Mouse (Mus musculus): ENCODE data around the gene Arfip1. TPM values are rescaled to one million over a fixed set of nuclear protein-coding genes. Genes with fewer than 3 reads are reported as not detected.

The Arfip1 gene
- polyA plus RNA-seq, 1 experiment from 2014 or later: 38.5 TPM

DNA sequence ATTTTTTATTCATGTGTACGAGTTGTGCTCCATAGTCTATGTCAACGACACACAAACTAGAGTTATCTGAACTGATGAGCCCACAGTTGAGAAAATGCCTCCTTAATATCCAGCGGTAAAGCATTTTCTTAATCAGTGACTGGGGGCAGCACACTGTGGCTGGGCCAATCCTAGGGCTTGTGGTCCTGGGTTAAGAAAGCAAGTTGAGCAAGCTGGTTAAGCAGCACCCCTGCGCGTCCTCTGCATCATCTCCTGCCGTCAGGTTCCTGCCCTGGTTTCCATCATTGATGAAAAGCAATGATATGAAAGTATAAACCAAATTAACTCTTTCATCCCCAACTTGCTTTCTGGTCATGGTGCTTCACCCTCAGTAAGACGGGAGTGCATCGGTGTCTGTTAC is 89.8 kb downstream of the Arfip1 start:
- no peaks in the 10 kb centered on the region for H3K36me3 ChIP-seq (ENCODE audit: control insufficient read depth, insufficient read depth, low read length)
- DNase-seq (ENCODE audit: low spot score) (no peak), ATAC-seq (ENCODE audit: insufficient number of reproducible peaks, low FRiP score, low TSS enrichment, low read depth) (no peak)
- WGBS: 91% methylated on average over 8 of the region's 8 CpGs
- H3K9ac ChIP-seq (ENCODE audit: low read length): no peak overlapping the region
- no peaks in the 10 kb centered on the region for H3K9me3 ChIP-seq (ENCODE audit: control insufficient read depth, low read length)
- H3K4me1 ChIP-seq (ENCODE audit: control insufficient read depth, insufficient read depth, low read length): no peaks in the 10 kb centered on the region
- no peaks in the 10 kb centered on the region for H3K27me3 ChIP-seq (ENCODE audit: control insufficient read depth, insufficient read depth, low read length)
- H3K4me3 ChIP-seq (ENCODE audit: low read depth, low read length): no peak overlapping the region
- no peak overlapping the region for H3K27ac ChIP-seq (replicated peaks; ENCODE audit: low read depth, low read length)
- no peak overlapping the region for H3K4me2 ChIP-seq (ENCODE audit: low read depth, severe bottlenecking)

DNA sequence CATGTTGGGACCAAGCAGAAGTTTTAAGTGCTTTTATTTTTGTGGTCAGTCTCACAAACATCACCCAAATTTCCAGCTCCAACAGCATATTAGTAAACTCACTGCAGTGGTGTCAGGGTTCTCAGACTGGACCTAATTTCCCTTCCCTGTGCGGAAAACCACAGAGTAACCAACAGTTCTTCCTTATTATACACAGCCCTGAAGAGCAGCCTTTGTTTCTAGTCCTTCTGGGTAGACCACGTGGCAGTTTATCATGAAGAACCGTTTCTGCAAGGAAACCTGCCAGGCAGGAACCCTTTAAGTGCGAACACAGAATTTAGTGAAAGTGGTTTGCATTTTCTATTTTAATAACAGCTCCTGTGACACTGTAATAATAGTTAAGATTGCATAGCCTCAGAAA is 90.3 kb downstream of the Arfip1 start:
- ATAC-seq (ENCODE audit: insufficient number of reproducible peaks, low FRiP score, low TSS enrichment, low read depth) (no peak), DNase-seq (ENCODE audit: low spot score) (no peak)
- H3K4me3 ChIP-seq (ENCODE audit: low read depth, low read length): no peak overlapping the region
- H3K36me3 ChIP-seq (ENCODE audit: control insufficient read depth, insufficient read depth, low read length): no peaks in the 10 kb centered on the region
- no peak overlapping the region for H3K4me2 ChIP-seq (ENCODE audit: low read depth, severe bottlenecking)
- H3K9me3 ChIP-seq (ENCODE audit: control insufficient read depth, low read length): no peaks in the 10 kb centered on the region
- no peaks in the 10 kb centered on the region for H3K4me1 ChIP-seq (ENCODE audit: control insufficient read depth, insufficient read depth, low read length)
- 86% methylated on average over 4 of the region's 4 CpGs for WGBS
- no peaks in the 10 kb centered on the region for H3K27me3 ChIP-seq (ENCODE audit: control insufficient read depth, insufficient read depth, low read length)
- no peak overlapping the region for H3K27ac ChIP-seq (replicated peaks; ENCODE audit: low read depth, low read length)
- no peak overlapping the region for H3K9ac ChIP-seq (ENCODE audit: low read length)

DNA sequence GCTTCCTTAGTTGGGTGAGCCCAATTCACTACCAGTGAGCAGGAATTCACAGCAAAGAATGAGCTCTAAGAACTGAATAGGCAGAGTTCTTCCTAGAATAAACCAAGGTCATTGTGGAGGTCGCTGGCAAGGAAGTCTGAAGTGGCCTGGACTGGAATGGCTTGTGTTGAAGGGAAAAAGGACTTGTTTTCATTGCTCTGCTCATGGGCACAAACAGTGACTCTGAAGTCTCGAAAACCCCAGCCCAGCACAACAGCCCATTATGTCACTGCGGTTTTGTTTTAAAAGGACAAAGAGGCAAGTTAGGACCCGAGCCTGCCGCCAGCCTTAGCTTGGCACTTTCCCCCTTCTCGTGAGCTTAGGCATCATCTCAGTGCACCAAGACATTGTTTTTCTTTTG is 93.7 kb downstream of the Arfip1 start:
- Histone ChIP-seq H3K4me1 (ENCODE audit: control insufficient read depth, insufficient read depth, low read length) (no peaks in the 10 kb centered on the region), H3K36me3 (ENCODE audit: control insufficient read depth, insufficient read depth, low read length) (no peaks in the 10 kb centered on the region), H3K4me2 (ENCODE audit: low read depth, severe bottlenecking) (no peak overlapping the region), H3K27ac (replicated peaks; ENCODE audit: low read depth, low read length) (no peak overlapping the region), H3K4me3 (ENCODE audit: low read depth, low read length) (no peak overlapping the region), H3K9me3 (ENCODE audit: control insufficient read depth, low read length) (no peaks in the 10 kb centered on the region), H3K9ac (ENCODE audit: low read length) (no peak overlapping the region), H3K27me3 (ENCODE audit: control insufficient read depth, insufficient read depth, low read length) (no peaks in the 10 kb centered on the region)
- no peak for DNase-seq (ENCODE audit: low spot score)
- no peak for ATAC-seq (ENCODE audit: insufficient number of reproducible peaks, low FRiP score, low TSS enrichment, low read depth)
- WGBS: 82% methylated on average over 6 of the region's 6 CpGs

DNA sequence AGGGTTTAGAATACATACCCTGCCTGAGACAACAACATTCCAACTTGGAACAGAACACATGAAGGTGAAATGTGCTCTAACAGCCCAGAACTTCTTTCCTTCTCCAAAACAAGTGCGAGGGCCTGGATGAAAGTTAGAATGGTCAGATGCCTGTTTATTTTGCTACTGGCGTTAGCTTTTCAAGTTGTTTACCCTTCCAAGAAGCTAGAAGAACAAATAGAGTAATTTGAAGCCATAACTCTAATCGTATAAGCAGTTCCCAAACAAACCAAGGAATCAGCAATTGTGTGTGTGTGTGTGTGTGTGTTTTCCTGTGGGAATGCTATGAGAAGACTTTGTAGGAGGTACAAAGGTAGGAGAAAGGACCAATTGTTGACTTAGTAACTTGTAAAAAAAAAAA is 97.5 kb downstream of the Arfip1 start:
- H3K9me3 ChIP-seq (ENCODE audit: control insufficient read depth, low read length): no peaks in the 10 kb centered on the region
- H3K4me3 ChIP-seq (ENCODE audit: low read depth, low read length): no peak overlapping the region
- no peak overlapping the region for H3K27ac ChIP-seq (replicated peaks; ENCODE audit: low read depth, low read length)
- peaks cover 5% of the 10 kb centered on the region; the same call in 1 of the 2 replicates for H3K4me1 ChIP-seq (ENCODE audit: control insufficient read depth, insufficient read depth, low read length)
- whole genome bisulfite sequencing: 38% methylated on average over 3 of the region's 3 CpGs
- ATAC-seq (ENCODE audit: insufficient number of reproducible peaks, low FRiP score, low TSS enrichment, low read depth): no peak
- DNase-seq (ENCODE audit: low spot score): no peak
- no peak overlapping the region for H3K4me2 ChIP-seq (ENCODE audit: low read depth, severe bottlenecking)
- H3K36me3 ChIP-seq (ENCODE audit: control insufficient read depth, insufficient read depth, low read length): no peaks in the 10 kb centered on the region
- peaks cover 11% of the 10 kb centered on the region for H3K27me3 ChIP-seq (ENCODE audit: control insufficient read depth, insufficient read depth, low read length)
- H3K9ac ChIP-seq (ENCODE audit: low read length): no peak overlapping the region

DNA sequence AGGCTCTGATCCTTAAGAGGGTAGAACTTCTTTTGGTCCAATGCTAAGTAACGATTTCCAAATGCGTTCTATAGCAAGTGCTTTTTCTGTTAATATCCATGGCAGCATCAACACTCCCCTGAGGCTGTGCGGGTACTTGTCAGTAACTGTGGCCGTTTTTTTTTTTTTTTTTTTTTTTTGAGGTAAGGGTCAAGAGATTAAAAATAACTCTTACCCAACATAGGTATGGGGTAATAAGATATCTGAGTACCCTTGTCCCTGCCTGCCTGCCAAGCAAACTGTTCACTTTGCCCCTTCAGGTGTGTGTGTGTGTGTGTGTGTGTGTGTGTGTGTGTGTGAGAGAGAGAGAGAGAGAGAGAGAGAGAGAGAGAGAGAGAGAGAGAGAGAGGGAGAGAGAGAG is 98.1 kb downstream of the Arfip1 start:
- ATAC-seq (ENCODE audit: insufficient number of reproducible peaks, low FRiP score, low TSS enrichment, low read depth): no peak
- 76% methylated on average over 4 of the region's 4 CpGs for WGBS

DNA sequence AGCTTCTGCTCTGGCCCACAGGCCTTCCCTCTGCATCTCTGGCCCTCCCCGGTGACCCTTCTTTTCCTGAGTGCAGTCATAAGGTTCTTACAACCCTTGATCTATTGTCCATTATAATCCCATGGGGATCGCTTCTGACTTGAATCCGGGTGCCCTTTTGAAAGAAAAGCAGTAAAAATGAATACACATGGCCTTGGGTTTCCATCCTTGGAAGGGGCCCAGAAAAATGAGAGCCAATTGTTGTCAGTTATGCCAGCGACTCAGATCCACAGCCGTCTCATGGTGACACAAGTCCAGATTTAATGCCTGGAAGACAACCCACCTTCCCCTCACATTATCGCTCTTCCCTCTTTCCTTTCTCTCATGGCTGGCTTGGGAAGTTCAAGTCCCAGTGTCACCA is 100.3 kb downstream of the Arfip1 start:
- Histone ChIP-seq H3K9ac (ENCODE audit: low read length) (no peak overlapping the region), H3K27me3 (ENCODE audit: control insufficient read depth, insufficient read depth, low read length) (peaks cover 37% of the 10 kb centered on the region), H3K9me3 (ENCODE audit: control insufficient read depth, low read length) (no peaks in the 10 kb centered on the region), H3K4me3 (ENCODE audit: low read depth, low read length) (no peak overlapping the region), H3K4me2 (ENCODE audit: low read depth, severe bottlenecking) (no peak overlapping the region), H3K36me3 (ENCODE audit: control insufficient read depth, insufficient read depth, low read length) (no peaks in the 10 kb centered on the region), H3K4me1 (ENCODE audit: control insufficient read depth, insufficient read depth, low read length) (peaks cover 10% of the 10 kb centered on the region; the same call in 1 of the 2 replicates), H3K27ac (replicated peaks; ENCODE audit: low read depth, low read length) (no peak overlapping the region)
- WGBS: 73% methylated on average over 6 of the region's 6 CpGs
- no peak for ATAC-seq (ENCODE audit: insufficient number of reproducible peaks, low FRiP score, low TSS enrichment, low read depth)
- DNase-seq (ENCODE audit: low spot score): no peak

More for the DNA sequence above, 98.1 kb downstream of the Arfip1 start:
- Histone ChIP-seq H3K9ac (ENCODE audit: low read length) (no peak overlapping the region), H3K4me3 (ENCODE audit: low read depth, low read length) (no peak overlapping the region), H3K9me3 (ENCODE audit: control insufficient read depth, low read length) (no peaks in the 10 kb centered on the region), H3K27ac (replicated peaks; ENCODE audit: low read depth, low read length) (no peak overlapping the region), H3K4me2 (ENCODE audit: low read depth, severe bottlenecking) (no peak overlapping the region), H3K36me3 (ENCODE audit: control insufficient read depth, insufficient read depth, low read length) (no peaks in the 10 kb centered on the region), H3K27me3 (ENCODE audit: control insufficient read depth, insufficient read depth, low read length) (peaks cover 16% of the 10 kb centered on the region), H3K4me1 (ENCODE audit: control insufficient read depth, insufficient read depth, low read length) (peaks cover 7% of the 10 kb centered on the region; the same call in 1 of the 2 replicates)
- DNase-seq (ENCODE audit: low spot score): no peak

DNA sequence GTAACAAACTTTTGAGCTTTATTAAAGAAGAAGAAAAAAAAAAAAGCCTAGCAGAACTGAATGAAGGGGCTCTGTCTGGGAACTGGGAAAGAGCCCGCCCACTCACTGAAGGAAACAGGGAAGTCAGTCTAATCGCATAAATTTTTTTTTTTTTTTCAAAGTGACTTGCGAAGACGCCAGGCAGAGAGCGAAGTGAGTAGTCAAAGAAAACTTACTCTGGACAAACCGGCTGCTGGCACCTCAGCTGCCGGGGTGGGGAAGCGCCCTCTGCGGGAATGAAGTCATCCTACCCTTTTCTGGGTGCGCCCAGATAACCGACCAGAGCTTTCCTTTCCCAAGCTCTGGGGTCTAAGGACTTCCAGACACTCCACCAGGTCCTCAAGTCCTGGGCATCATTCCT is 101.3 kb downstream of the Arfip1 start:
- Histone ChIP-seq H3K9ac (ENCODE audit: low read length) (0 out of 2 replicates have a peak overlapping the region, but pooled peaks have one; percentile 3), H3K27ac (replicated peaks; ENCODE audit: low read depth, low read length) (no peak overlapping the region), H3K4me2 (ENCODE audit: low read depth, severe bottlenecking) (peak overlapping the region; percentile 99), H3K4me1 (ENCODE audit: control insufficient read depth, insufficient read depth, low read length) (peaks cover 10% of the 10 kb centered on the region; the same call in 1 of the 2 replicates), H3K9me3 (ENCODE audit: control insufficient read depth, low read length) (no peaks in the 10 kb centered on the region), H3K36me3 (ENCODE audit: control insufficient read depth, insufficient read depth, low read length) (no peaks in the 10 kb centered on the region), H3K4me3 (ENCODE audit: low read depth, low read length) (peak overlapping the region; percentile 53; the same call in 1 of the 2 replicates), H3K27me3 (ENCODE audit: control insufficient read depth, insufficient read depth, low read length) (peaks cover 37% of the 10 kb centered on the region)
- no peak for ATAC-seq (ENCODE audit: insufficient number of reproducible peaks, low FRiP score, low TSS enrichment, low read depth)
- DNase-seq (ENCODE audit: low spot score): peak; percentile 58
- WGBS: 3% methylated on average over 11 of the region's 11 CpGs

DNA sequence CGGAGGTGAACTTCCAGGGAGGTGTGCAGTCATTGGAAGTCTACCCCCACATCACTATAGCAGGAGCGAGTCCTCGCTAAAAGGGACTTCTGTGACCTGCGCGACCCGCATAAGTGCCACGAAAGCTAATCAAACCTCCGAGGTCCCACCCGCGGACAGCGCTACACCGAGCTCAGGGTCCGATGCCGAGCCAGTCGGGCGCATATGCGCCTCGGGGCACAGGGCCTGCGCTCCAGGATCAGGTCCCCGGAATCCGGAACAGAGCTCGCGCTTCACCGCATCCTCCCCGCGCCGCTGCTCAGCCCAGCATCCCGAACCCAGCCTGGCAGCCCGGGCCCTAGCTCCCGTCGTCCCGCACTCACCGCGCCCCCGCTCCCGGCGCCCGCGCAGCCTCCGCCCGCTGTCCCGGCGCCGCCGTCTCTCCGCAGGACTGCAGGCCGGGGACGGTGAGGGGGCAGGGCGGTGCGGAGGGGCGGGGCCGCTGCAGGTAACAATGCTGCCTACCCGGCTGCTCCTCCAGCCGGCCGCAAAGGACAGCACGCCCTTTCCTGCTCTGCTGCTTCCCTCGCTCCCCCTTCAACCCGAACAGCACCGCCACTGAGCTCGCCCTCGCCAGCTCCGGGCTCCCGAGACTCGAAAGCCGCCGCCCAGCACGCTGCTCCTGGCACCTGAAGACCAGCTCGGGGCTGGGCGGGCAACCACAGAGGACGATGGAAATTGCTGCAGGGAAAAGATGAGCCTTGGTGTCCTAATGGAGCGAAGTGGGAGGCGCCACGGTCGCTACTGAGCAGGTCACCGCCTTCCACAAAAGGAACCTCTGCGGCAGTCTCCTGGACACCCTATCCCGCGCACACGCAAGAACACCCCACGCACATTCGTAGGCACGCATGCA is 102.2 kb downstream of the Arfip1 start, which contains the start of gene Fhdc1:
Gene Fhdc1 (minus strand): TSS at position 424 of the 892 bp plus-strand sequence.
- H3K9me3 ChIP-seq (ENCODE audit: control insufficient read depth, low read length): no peaks in the 10 kb centered on the region
- under 1% methylated on average over 73 of the region's 82 CpGs for WGBS
- DNase-seq (ENCODE audit: low spot score) (peak; percentile 73), ATAC-seq (ENCODE audit: insufficient number of reproducible peaks, low FRiP score, low TSS enrichment, low read depth) (peak; percentile 55; the same call in 1 of the 2 replicates)
- H3K36me3 ChIP-seq (ENCODE audit: control insufficient read depth, insufficient read depth, low read length): no peaks in the 10 kb centered on the region
- peaks cover 10% of the 10 kb centered on the region; the same call in 1 of the 2 replicates for H3K4me1 ChIP-seq (ENCODE audit: control insufficient read depth, insufficient read depth, low read length)
- peak within 1 kb of the TSS; percentile 18 for H3K9ac ChIP-seq (ENCODE audit: low read length)
- H3K4me2 ChIP-seq (ENCODE audit: low read depth, severe bottlenecking): peak within 1 kb of the TSS; percentile 99
- H3K4me3 ChIP-seq (ENCODE audit: low read depth, low read length): peak within 1 kb of the TSS; percentile 53
- peaks cover 37% of the 10 kb centered on the region for H3K27me3 ChIP-seq (ENCODE audit: control insufficient read depth, insufficient read depth, low read length)
- no peak within 1 kb of the TSS for H3K27ac ChIP-seq (replicated peaks; ENCODE audit: low read depth, low read length)
